Mouse (Mus musculus): Measurements from ENCODE around the gene Mrps23.

DNA sequence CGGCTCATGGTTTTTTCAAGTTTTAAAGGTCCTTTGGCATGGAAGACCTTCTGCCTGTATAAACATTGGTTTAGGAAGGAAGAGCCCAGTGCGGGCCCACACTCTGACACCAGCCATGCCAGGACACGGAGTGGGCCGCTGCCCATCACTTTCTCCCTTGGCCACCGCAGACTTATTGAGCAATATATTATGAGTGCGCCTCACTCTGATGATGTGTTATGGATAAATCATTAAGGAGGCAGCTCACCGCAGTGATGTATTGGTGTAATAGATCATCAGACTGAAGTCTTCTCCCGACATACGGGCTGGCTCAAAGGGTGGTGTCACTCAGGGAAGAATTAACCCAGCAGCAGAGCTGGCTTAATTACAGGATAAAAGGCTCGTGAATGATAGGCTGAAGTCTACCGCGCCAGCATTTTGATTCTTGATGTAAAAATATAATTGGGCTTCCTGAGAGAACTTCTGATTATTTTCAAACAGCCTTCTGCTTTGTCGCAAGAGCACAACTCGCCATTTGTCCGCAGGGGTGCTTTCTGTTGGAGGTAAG, 17.8 kb downstream of the Mrps23 start:
- no peak for TF ChIP-seq FLI1 (IDR thresholded peaks at IDR 0.05; ENCODE audit: low read length)
- no peak for TF ChIP-seq GATA1 (IDR thresholded peaks at IDR 0.05; ENCODE audit: borderline replicate concordance, low read length)
